Mouse (Mus musculus) MEL (cell line): ENCODE results near the gene Ccnk.

ENCODE experiments used
- CHD2 ChIP-seq: IDR thresholded peaks from 2 replicates; pipeline ENCODE4 v1.6.1; 2011; ENCODE audit warnings: low read length, improper control_type of control experiment
- CTCF ChIP-seq, 3 experiments: IDR thresholded peaks in 2 of 3; conservative IDR thresholded peaks in 1 of 3; 2 replicates each; pipeline ENCODE4 v1.5.1; 2011 to 2012; ENCODE audit warnings: low read length in 3 of 3, low read depth in 2 of 3, mild to moderate bottlenecking in 2 of 3, improper control_type of control experiment in 1 of 3, inconsistent platforms in 1 of 3, mixed read lengths in 1 of 3, moderate library complexity in 1 of 3; ENCODE audit not compliant: control insufficient read depth in 1 of 3, insufficient read depth in 1 of 3, poor library complexity in 1 of 3, severe bottlenecking in 1 of 3
- GABPA ChIP-seq: IDR thresholded peaks from 2 replicates; pipeline ENCODE4 v1.6.1; 2012; ENCODE audit warnings: low read depth, mild to moderate bottlenecking, inconsistent platforms, low read length, improper control_type of control experiment, moderate library complexity
- HCFC1 ChIP-seq: IDR thresholded peaks from 2 replicates; pipeline ENCODE4 v1.6.1; 2012; ENCODE audit warnings: low read depth, mild to moderate bottlenecking, inconsistent platforms, low read length, improper control_type of control experiment, moderate library complexity
- JUND ChIP-seq: IDR thresholded peaks from 2 replicates; pipeline ENCODE4 v1.6.1; 2011; ENCODE audit warnings: low read depth, mild to moderate bottlenecking, improper control_type of control experiment, low read length
- NELFE ChIP-seq: IDR thresholded peaks from 2 replicates; pipeline ENCODE4 v1.6.1; 2011; ENCODE audit warnings: low read depth, low read length, improper control_type of control experiment
- POLR2A ChIP-seq, 2 experiments: IDR thresholded peaks; 2 replicates each; pipeline ENCODE4 v1.6.1; 2011 to 2012; ENCODE audit warnings: low read length in 2 of 2, mild to moderate bottlenecking in 2 of 2, control low read depth in 1 of 2, improper control_type of control experiment in 1 of 2, low read depth in 1 of 2, moderate library complexity in 1 of 2; ENCODE audit not compliant: control insufficient read depth in 1 of 2, insufficient read depth in 1 of 2, poor library complexity in 1 of 2
- POLR2AphosphoS5 ChIP-seq: IDR thresholded peaks from 2 replicates; pipeline ENCODE4 v1.6.1; 2012; ENCODE audit warnings: low read depth, borderline replicate concordance, mild to moderate bottlenecking, inconsistent platforms, low read length, moderate library complexity, mixed read lengths
- RCOR1 ChIP-seq: IDR thresholded peaks from 2 replicates; pipeline ENCODE4 v1.6.1; 2012; ENCODE audit warnings: low read depth, mild to moderate bottlenecking, inconsistent platforms, low read length, improper control_type of control experiment
- TAL1 ChIP-seq: IDR thresholded peaks from 2 replicates; pipeline ENCODE4 v1.6.1; 2012; ENCODE audit warnings: mild to moderate bottlenecking, inconsistent platforms, low read length, moderate library complexity, mixed read lengths
- ZC3H11A ChIP-seq: IDR thresholded peaks from 2 replicates; pipeline ENCODE4 v1.6.1; 2012; ENCODE audit warnings: low read depth, mild to moderate bottlenecking, inconsistent platforms, low read length, improper control_type of control experiment
- ZNF384 ChIP-seq: IDR thresholded peaks from 2 replicates; pipeline ENCODE4 v1.6.1; 2012; ENCODE audit warnings: low read depth, mild to moderate bottlenecking, inconsistent platforms, low read length, improper control_type of control experiment

DNA sequence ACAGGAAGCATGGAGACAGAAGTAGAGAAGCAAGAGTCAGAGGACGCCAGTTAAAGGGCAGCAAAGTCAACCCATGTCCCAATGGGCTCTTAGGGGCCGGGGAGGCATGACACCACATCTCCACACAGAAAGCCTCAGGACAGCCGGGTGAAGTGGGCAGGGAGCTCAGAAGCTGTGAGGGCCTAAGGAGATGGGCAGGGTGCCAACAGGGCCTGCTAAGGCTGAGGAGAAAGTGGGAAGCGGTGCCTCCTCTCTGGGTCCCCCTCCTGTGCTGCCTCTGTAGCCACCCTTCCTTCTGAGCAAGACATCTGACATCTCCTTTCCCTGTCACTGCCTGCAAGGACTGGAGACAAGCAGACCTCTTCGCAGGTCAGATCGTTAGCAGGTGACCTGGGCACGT lies 46.4 kb downstream of the Ccnk start:
- TF ChIP-seq JUND (no peak), CHD2 (no peak), NELFE (no peak), RCOR1 (no peak), TAL1 (no peak), HCFC1 (no peak), POLR2A (IDR thresholded peaks at IDR 0.05; ENCODE audit: control insufficient read depth in 1 of 2, insufficient read depth in 1 of 2, low read depth in 1 of 2, low read length in 2 of 2, poor library complexity in 1 of 2) (no peak), CTCF (IDR thresholded peaks at IDR 0.05 in 2 of 3, conservative IDR thresholded peaks at IDR 0.05 in 1 of 3; ENCODE audit: control insufficient read depth in 1 of 3, insufficient read depth in 1 of 3, low read depth in 2 of 3, low read length in 3 of 3, poor library complexity in 1 of 3, severe bottlenecking in 1 of 3) (no peak), POLR2AphosphoS5 (no peak), ZC3H11A (no peak), GABPA (no peak), ZNF384 (no peak)
